Mouse (Mus musculus) intestine, embryonic 15.5 days (tissue): ENCODE data around the gene Negr1. TPM values are rescaled to one million over a fixed set of nuclear protein-coding genes. Genes with fewer than 3 reads are reported as not detected.
"Not testable (repeated sequence)": the region's sequence is repeated elsewhere in the genome, so short reads cannot be mapped to it uniquely, and the experiment has no call there.

Experiments
- ATAC-seq: fragments of 200-750 bp; cut with Nextera tagmentation; 2 replicates; pipeline ENCODE4 v1.8.0; 2017; ENCODE audit warnings: moderate TSS enrichment, moderate library complexity
- H3K27ac ChIP-seq: fragments of 300-500 bp; sonication (generic); 2 replicates; pipeline ENCODE4 v1.5.1; 2015; ENCODE audit warnings: mild to moderate bottlenecking, inconsistent platforms
- H3K27me3 ChIP-seq: fragments of 300-500 bp; sonication (generic); replicated peaks from 2 replicates; pipeline ENCODE4 v1.6.1; 2015; ENCODE audit warnings: inconsistent platforms
- H3K36me3 ChIP-seq: fragments of 300-500 bp; sonication (generic); 2 replicates; pipeline ENCODE4 v1.6.1; 2015; ENCODE audit warnings: inconsistent platforms
- H3K4me1 ChIP-seq: fragments of 300-500 bp; sonication (generic); replicated peaks from 2 replicates; pipeline ENCODE4 v1.6.1; 2015; ENCODE audit warnings: inconsistent platforms
- H3K4me2 ChIP-seq: fragments of 300-500 bp; sonication (generic); replicated peaks from 2 replicates; pipeline ENCODE4 v1.6.1; 2015; ENCODE audit warnings: mild to moderate bottlenecking, inconsistent platforms
- H3K4me3 ChIP-seq: fragments of 300-500 bp; sonication (generic); replicated peaks from 2 replicates; pipeline ENCODE4 v1.5.1; 2015; ENCODE audit warnings: inconsistent platforms
- H3K9ac ChIP-seq: fragments of 300-500 bp; sonication (generic); 2 replicates; pipeline ENCODE4 v1.6.1; 2015; ENCODE audit warnings: inconsistent platforms
- H3K9me3 ChIP-seq: fragments of 300-500 bp; sonication (generic); 2 replicates; pipeline ENCODE4 v1.6.1; 2016; ENCODE audit warnings: inconsistent platforms
- WGBS: fragments of 180-500 bp; shearing (Covaris S2); methylation state at CpG from one replicate; pipeline ENCODE4 v1.1.7; 2015; 5-methylcytosine and 5-hydroxymethylcytosine counted together
- polyA plus RNA-seq: library from polyadenylated mRNA; unstranded; fragments of >200 nt; fragmentation: Nextera tagmentation; extraction: Ambion mirVana; gene quantifications from 2 replicates; pipeline ENCODE4 v1.2.1, GENCODE M21; 2015

Gene Negr1
- polyA plus RNA-seq, 1 experiment from 2014 or later, result 3.8 TPM

DNA sequence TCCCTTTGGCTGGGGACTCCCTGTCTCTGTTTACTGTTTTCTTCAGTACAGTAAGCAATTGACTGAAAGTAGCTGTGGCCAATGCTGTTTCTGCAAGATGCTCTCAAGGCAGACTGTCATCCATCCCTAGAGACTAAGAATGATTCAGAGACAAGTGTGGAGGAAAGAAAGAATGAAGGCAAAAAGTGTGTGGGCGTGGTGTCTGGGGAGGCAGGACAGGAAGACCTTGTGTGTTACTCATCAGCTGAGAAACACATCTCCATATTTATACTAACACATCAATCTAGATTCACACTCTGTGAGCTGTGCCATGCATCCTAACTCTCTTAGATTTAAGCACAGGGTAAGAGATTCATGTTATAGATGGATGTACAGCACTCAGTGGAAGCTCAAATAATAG, 431.2 kb downstream of the Negr1 start:
- 91% methylated on average over 1 of the region's 1 CpGs for WGBS
- Histone ChIP-seq H3K9me3 (no peaks in the 10 kb centered on the region), H3K36me3 (no peaks in the 10 kb centered on the region), H3K27ac (no peak overlapping the region), H3K4me2 (no peak overlapping the region), H3K4me3 (no peak overlapping the region), H3K4me1 (no peaks in the 10 kb centered on the region), H3K27me3 (no peaks in the 10 kb centered on the region), H3K9ac (no peak overlapping the region)
- ATAC-seq, result no peak

DNA sequence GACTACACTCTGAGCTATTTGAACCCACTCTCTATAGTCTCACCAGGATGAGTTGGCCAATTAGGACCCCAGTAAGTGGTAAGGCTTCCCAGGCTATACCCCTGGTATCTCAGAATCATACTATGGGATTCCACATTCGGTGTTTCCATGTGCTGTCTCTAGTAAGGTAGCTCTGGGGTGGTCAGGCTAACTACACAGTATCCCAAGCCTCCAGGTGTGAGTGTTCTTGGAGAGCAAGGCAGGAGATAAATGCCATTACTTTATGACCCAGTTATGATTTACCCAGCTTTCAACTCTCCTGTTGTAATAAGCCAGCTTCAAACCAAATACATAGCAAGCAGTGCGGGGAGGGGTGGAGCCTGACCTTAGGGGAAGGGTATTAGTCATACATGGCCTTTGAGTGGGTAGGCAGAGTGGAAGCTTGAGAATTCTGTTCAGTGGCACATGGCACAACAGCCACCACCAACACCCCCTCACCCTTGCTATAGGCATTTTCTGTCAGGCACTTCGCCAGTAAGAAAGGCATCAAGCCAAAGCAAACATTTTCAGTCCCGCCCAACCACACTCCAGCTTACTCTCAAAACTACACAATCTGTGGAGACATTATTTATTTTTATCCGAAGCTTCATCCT, 437.7 kb downstream of the Negr1 start:
- H3K27ac ChIP-seq, result no peak overlapping the region
- no peaks in the 10 kb centered on the region for H3K4me1 ChIP-seq
- no peak overlapping the region for H3K9ac ChIP-seq
- no peak overlapping the region for H3K4me3 ChIP-seq
- ATAC-seq, result peak; percentile 70
- H3K36me3 ChIP-seq, result no peaks in the 10 kb centered on the region
- no peak overlapping the region for H3K4me2 ChIP-seq
- WGBS, result 57% methylated on average over 5 of the region's 5 CpGs
- H3K27me3 ChIP-seq, result no peaks in the 10 kb centered on the region
- H3K9me3 ChIP-seq, result no peaks in the 10 kb centered on the region

DNA sequence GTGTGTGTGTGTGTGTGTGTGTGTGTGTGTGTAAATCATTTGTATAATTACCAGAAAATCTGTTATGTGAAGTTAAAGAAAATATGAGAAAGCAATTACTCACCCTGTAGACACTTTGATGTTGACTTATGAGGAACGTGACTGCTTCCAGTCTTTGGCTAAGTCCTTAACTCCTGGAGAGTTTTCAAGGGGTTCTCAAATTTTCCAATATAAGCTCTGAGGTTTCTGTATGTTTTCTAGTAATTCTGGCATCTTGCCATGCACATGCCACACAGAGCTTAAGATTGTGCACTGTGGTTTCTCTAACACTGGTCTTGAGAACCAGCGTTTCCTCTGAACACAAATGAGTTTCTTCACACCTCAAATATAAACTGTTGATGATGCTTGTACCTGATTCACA, 460.0 kb downstream of the Negr1 start:
- Histone ChIP-seq H3K9ac (no peak overlapping the region), H3K4me2 (no peak overlapping the region), H3K27ac (no peak overlapping the region), H3K4me1 (no peaks in the 10 kb centered on the region), H3K27me3 (no peaks in the 10 kb centered on the region), H3K9me3 (no peaks in the 10 kb centered on the region), H3K4me3 (no peak overlapping the region), H3K36me3 (no peaks in the 10 kb centered on the region)
- 47% methylated on average over 2 of the region's 2 CpGs for WGBS
- no peak for ATAC-seq

DNA sequence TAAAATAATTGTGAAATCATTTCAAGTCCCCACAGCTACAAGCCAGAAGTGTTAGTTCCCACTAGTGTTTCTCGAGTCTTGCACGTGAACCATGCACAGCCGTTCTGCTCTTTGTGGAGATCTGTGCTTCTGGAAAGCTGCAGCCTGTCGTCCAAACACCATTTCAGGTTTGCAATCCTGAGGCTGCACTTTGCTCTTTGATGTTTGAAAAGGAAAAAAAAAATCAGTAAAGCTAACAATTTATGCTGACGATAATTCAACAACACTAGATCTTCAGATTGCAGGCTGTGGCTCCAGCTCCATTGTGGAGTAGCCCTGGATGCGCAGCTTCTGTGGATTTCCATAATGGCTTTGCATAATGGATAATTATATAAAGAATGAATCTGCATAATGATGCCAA, 463.0 kb downstream of the Negr1 start:
- Histone ChIP-seq H3K27me3 (no peaks in the 10 kb centered on the region), H3K27ac (no peak overlapping the region), H3K9me3 (no peaks in the 10 kb centered on the region), H3K4me3 (no peak overlapping the region), H3K9ac (no peak overlapping the region), H3K36me3 (no peaks in the 10 kb centered on the region), H3K4me2 (no peak overlapping the region), H3K4me1 (no peaks in the 10 kb centered on the region)
- WGBS, result 36% methylated on average over 6 of the region's 6 CpGs
- no peak for ATAC-seq

DNA sequence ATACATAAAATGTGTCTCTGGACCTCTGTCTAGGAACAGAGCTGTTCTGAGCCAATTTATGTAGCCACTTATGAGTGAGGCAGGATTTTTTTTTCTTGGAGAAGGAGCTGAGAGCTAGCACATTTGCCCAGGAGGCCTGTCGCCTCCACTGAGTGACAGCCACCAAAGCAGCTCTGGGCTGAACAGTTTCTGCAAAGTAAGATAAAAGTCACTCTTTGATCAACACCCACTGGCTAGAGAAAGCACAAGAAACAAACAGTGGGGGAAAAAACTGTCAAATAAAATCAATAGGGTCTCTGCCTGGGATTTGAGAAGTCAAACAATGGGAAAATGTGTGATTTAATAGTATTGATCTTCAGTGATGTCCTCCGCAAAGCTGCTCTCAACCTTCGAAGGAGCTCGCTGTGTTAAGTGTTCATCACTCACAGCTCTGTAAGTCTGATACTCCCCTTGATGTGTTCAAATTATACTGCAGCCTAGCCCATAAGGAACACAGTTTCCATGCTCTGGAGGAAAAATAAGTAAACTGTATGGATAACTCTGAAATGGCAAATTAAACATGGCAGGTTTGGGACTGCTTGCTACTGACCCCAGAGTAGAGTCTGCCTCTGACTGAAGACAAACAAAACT, 470.0 kb downstream of the Negr1 start:
- Histone ChIP-seq H3K27me3 (no peaks in the 10 kb centered on the region), H3K9ac (no peak overlapping the region), H3K4me3 (no peak overlapping the region), H3K9me3 (no peaks in the 10 kb centered on the region), H3K4me2 (no peak overlapping the region), H3K36me3 (no peaks in the 10 kb centered on the region), H3K27ac (no peak overlapping the region), H3K4me1 (no peaks in the 10 kb centered on the region)
- WGBS, result 42% methylated on average over 4 of the region's 4 CpGs
- ATAC-seq, result no peak

DNA sequence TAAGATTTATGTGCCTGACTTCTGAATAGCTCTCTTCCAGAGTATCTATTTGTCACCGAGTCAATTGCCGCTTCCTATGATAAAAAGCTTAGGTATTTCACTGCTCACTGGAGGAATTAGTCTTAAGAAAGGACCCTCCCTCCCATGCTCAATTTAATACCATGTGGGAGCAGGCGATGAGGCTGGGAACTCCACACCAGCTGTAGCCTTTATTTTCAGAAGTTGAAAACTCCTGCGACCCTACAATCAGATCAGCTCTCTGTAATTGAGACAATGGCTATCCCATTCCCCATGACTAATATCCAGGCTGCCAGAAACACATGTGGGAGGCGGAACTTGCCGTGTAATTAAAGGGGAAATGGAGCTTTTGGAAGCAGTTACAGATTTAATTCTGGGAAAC, 474.4 kb downstream of the Negr1 start:
- 67% methylated on average over 6 of the region's 6 CpGs for whole genome bisulfite sequencing
- no peaks in the 10 kb centered on the region for H3K4me1 ChIP-seq
- no peaks in the 10 kb centered on the region for H3K36me3 ChIP-seq
- H3K27me3 ChIP-seq, result no peaks in the 10 kb centered on the region
- H3K27ac ChIP-seq, result no peak overlapping the region
- no peak overlapping the region for H3K9ac ChIP-seq
- ATAC-seq, result no peak
- no peaks in the 10 kb centered on the region for H3K9me3 ChIP-seq
- no peak overlapping the region for H3K4me3 ChIP-seq
- no peak overlapping the region for H3K4me2 ChIP-seq

DNA sequence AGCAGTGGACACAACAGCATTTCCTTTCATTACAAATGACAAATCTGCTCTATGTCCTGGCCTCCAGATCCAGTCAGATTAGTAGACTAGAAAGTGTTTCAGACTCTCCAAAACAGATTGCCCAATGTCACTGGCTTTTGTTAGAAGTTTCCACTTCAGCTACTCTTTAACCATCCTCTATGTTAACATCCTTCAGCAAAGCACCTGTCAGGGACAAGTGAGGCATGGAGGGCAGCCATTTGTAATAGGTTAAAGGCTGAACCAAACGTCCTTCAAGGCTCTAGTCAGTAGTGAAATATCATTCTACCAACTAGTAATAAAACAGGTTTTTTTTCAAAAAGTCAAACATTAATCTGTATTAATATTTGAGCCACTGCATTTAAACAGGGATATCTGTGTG, 475.0 kb downstream of the Negr1 start:
- Histone ChIP-seq H3K27me3 (no peaks in the 10 kb centered on the region), H3K36me3 (no peaks in the 10 kb centered on the region), H3K4me3 (no peak overlapping the region), H3K4me1 (no peaks in the 10 kb centered on the region), H3K9ac (no peak overlapping the region), H3K9me3 (no peaks in the 10 kb centered on the region), H3K4me2 (no peak overlapping the region), H3K27ac (no peak overlapping the region)
- WGBS, result 59% methylated on average over 1 of the region's 1 CpGs
- no peak for ATAC-seq

DNA sequence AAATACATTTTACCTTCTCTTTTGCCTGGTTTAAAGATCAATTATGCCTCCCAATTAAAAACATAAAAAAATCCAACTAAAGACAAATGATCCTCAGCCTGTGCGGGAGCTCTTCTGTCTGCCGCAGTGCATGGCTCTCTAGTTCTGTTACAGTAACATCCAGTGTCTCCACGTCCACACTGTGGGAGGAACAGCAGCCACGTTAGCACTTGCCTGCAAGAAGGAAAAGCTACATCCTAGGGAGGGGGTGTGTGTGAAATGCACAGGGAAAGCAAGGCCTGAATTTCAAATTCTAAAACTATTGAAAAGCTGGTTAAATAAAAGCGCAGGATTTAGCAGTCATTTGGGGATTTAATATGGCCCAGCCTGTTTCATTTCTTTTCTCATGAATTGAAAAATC, 479.0 kb downstream of the Negr1 start:
- Histone ChIP-seq H3K4me3 (no peak overlapping the region), H3K9me3 (no peaks in the 10 kb centered on the region), H3K36me3 (no peaks in the 10 kb centered on the region), H3K9ac (no peak overlapping the region), H3K27ac (no peak overlapping the region), H3K4me1 (no peaks in the 10 kb centered on the region), H3K27me3 (no peaks in the 10 kb centered on the region), H3K4me2 (no peak overlapping the region)
- WGBS, result 65% methylated on average over 5 of the region's 5 CpGs
- no peak for ATAC-seq

DNA sequence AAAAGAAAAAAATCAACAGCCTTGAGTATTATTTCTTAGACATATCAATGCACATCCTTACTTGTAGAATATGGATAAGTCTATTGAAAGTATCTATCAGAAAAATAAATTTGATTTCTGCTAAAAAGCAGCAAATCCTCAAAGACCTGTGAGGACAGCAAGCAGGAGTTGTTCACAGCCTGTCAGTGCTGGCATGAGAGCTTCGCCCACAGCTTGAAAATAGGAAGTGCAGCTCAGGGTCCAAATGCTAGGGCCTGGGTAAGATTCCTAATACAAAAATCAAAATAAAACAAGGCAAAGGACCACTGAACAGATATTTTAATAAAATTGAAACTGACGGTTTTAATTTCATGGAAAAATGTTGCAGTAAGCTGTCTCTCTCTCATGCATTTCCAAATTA, 483.0 kb downstream of the Negr1 start:
- H3K36me3 ChIP-seq, result no peaks in the 10 kb centered on the region
- ATAC-seq, result no peak
- H3K4me2 ChIP-seq, result no peak overlapping the region
- H3K4me3 ChIP-seq, result no peak overlapping the region
- no peaks in the 10 kb centered on the region for H3K4me1 ChIP-seq
- 83% methylated on average over 2 of the region's 2 CpGs for WGBS
- no peak overlapping the region for H3K9ac ChIP-seq
- H3K27me3 ChIP-seq, result no peaks in the 10 kb centered on the region
- no peak overlapping the region for H3K27ac ChIP-seq
- H3K9me3 ChIP-seq, result no peaks in the 10 kb centered on the region

DNA sequence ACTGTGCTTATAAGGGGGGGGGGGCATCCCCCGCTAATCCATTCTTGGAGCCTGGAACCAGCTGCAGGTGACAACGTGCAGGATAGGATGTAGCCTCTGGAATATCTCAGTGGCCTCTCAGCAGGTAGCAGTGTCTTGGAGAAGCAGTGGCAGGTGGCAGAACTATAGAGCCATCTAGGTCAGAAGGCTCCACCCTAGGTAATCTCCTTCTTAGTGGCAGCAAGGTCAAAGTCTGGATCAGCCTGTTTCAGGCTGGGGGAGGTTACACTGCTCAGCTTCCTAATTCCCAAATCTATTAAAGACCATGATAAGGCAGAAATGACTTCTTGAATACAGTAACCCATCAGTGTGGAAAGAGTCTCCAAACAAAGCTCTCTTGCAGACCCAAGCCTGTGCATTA, 502.8 kb downstream of the Negr1 start:
- H3K9me3 ChIP-seq, H3K4me1 ChIP-seq, H3K9ac ChIP-seq, H3K27me3 ChIP-seq, H3K4me3 ChIP-seq, H3K36me3 ChIP-seq, H3K27ac ChIP-seq, H3K4me2 ChIP-seq: not testable (repeated sequence)
- peak; percentile 71 for ATAC-seq
- WGBS, result 68% methylated on average over 2 of the region's 2 CpGs

DNA sequence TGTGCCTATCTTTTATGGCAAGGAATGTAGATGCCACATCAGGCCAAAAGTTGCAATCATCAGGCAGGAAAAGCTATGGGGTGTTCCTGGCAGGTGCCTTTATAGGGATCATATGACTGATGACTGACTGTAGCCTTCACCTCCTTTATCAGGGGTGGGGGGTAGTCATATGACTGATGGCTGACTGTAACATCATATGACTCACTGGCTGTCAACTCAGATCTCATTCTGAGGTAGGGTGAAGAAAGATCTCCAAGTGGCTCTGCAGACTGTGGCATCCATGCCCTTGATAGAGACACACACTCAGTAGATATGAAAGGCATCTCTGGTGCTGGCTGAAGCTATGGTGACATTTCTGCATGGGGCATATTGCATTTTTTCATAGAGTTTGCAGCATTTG, 504.7 kb downstream of the Negr1 start:
- Histone ChIP-seq H3K4me2 (no peak overlapping the region), H3K4me3 (no peak overlapping the region), H3K9ac (no peak overlapping the region), H3K27ac (no peak overlapping the region), H3K4me1 (no peaks in the 10 kb centered on the region), H3K9me3 (no peaks in the 10 kb centered on the region), H3K27me3 (no peaks in the 10 kb centered on the region), H3K36me3 (no peaks in the 10 kb centered on the region)
- peak; percentile 55 for ATAC-seq

DNA sequence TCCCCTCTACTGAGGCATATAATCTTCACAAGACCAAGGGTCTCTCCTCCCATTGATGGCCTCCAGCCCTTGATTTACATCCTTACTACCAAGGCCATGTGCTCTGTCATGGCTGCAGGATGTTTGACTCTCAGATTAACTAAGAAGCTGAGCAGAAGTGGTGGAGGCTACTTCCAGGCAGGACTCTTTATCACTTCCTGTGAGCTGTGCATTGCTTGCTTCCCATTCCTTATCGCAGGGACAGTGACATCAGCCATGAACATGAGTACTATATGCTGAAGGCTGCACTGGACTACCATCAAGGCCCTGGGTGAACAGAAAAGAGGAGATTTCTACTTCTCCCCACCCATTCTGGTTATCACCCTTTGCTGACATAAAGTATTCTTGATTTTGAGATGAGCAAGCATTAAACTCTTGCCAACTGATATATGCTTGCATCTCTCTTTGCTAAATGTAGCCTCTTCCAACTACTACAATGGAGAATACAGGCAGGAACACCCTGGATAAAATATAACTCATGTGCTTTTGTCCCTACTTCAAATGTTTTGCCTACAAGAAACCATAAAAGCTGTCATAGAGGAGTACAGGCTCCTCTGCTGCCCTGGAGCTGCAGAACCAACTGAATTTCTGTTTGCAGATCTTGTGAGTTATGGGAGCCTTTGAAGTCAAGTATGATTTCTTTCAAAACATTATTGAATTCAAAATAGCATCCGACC, 517.8 kb downstream of the Negr1 start:
- Histone ChIP-seq H3K4me1 (no peaks in the 10 kb centered on the region), H3K9ac (no peak overlapping the region), H3K36me3 (no peaks in the 10 kb centered on the region), H3K9me3 (no peaks in the 10 kb centered on the region), H3K4me3 (no peak overlapping the region), H3K27ac (no peak overlapping the region), H3K4me2 (no peak overlapping the region), H3K27me3 (no peaks in the 10 kb centered on the region)
- ATAC-seq, result no peak
- 67% methylated on average over 2 of the region's 2 CpGs for WGBS

DNA sequence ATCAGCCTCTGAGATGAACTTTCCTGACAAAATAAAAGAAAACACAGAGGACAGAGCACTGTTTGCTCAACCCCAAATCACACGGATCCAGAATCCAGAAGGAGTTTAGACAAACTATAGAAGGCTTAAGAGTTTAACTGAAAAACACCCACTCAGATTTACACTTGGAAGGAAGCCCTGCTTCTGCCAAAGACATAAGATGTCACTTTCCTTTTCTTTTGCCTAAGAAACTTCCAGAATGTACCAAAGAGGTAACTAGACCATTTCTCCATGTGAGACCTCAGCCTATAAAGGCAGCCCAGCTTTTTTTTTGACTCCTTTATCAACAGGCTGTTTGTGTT, 518.3 kb downstream of the Negr1 start:
- H3K9me3 ChIP-seq, result no peaks in the 10 kb centered on the region
- no peak overlapping the region for H3K27ac ChIP-seq
- no peaks in the 10 kb centered on the region for H3K27me3 ChIP-seq
- WGBS, result 46% methylated on average over 1 of the region's 1 CpGs
- no peak overlapping the region for H3K9ac ChIP-seq
- no peak for ATAC-seq
- H3K4me1 ChIP-seq, result no peaks in the 10 kb centered on the region
- no peaks in the 10 kb centered on the region for H3K36me3 ChIP-seq
- H3K4me3 ChIP-seq, result no peak overlapping the region
- H3K4me2 ChIP-seq, result no peak overlapping the region
